Mouse (Mus musculus): ENCODE data around the gene Nat10.

Gene Nat10

DNA sequence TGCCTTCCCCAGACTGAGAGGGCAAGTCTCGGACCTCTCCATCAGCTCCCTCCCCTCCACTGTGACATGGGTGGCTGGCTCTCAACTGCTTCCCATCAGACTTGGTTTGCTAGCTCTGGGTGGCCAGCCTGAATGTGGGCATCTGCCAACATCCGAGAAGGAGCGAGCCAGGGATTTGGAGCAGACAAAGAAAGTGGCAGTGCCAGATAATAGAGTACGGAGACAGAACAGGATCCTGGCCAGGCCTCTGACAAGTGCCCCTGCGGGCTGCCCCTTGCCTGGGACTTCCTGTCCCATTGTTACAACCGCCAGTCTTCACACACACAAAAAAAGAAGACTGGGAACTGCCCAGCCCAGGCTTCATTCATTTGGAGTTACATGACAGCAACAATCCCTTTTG is 70.6 kb downstream of the Nat10 start:
- peak; percentile 77 to 86 for DNase-seq

DNA sequence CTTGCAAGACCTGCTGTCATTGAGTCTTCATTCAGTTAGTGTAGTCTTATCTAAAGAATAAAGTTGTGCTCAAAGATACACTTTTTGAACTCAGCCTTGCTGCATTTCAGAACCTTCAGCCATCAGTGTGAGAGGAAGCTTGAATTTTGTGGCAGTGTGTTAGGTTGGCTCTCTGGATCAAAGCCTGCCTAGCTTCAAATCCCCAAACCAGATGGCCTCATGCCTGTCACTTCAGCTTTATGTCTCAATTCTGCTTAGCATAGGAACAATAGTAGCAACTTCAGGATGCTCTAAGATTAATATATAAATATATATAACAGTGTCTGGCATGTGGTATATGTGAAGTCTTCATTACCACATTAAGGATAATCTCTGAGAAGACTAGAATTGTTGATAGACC is 73.2 kb downstream of the Nat10 start:
- peak; percentile 63 to 64 for DNase-seq

DNA sequence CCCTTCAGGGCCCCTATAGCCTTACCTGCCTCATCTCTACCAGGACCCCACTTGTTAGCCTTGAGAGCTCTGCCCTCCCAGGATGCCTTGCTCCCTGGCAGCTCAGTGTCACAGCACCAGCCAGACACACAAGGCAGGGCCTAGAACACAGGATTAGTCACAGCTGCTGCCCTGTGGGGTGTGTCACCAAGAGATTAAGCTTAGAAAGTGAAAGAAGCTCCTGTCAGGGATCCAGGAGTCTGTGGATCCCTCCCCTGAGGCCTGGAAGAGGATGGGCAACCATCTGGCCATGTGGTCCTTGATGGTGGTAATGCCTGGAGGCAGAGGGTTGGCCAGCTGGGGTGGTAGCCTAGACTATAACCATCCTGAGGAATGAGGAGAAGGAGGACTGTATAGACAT is 73.9 kb downstream of the Nat10 start:
- peak; percentile 71 to 79 for DNase-seq

GRCm38 (mm10) chr2:103685581-103685980 is 75.5 kb downstream of the Nat10 start:
- no peak for DNase-seq

DNA sequence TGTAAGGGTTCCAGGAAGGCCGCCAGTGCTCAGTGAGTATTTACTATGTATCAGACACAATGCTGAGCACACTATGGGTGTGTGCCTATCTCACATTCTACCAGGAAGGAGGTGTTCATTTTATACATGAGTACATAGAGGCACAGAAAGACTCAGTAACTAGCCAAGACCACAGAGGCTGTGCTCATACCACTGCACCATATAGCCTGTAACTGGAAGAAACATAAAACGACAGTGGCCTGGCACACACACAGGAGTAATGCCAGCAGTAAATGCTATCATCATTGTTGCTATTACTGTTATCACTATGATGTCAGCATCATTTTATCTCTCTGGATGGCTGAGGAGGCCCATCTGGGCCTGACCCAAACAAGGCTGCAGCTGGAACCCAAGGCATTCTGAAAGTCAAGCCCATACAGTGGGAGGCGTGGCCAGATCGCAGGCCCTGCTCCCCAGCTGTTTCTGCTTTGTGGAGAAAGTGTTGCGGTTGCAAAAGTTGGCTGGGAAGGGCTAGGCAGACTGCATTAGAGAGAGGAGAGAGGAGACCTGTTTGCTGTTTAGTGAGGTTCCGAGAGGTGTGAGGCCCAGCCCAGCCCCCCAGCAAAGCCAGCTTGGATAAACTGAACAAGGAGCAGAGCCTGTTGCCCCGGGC is 76.0 kb downstream of the Nat10 start:
- no peak for DNase-seq

GRCm38 (mm10) chr2:103684431-103684830 is 76.6 kb downstream of the Nat10 start:
- DNase-seq, result no peak

DNA sequence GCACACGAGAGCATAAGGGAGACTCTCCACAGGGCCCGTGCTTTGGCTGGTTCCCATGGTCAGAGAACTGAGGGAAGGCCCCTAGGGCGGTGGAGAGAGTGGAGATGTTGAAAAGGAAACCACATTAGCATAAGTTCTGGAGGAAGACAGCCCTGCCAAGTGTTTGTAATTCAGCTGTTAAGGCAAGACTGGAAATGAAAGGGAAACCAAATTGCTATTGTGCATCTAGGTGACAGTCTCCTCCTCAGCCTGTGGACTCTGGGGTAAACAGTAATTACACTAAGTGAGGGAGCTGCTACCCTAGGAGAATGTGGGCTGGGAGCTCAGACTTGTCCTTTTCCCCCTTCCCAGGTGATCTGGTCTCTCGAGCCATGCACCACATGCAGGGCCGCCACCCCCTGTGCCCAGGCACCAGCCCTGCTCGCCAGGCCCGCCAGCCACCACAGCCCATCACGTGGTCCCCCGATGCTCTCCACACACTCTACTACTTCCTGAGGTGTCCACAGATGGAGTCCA is 78.1 kb downstream of the Nat10 start:
- peak in 1 of 2 experiments; percentile 39 for DNase-seq

- DNase-seq, result peak in 1 of 2 experiments; percentile 30
Measured at GRCm38 (mm10) chr2:103682261-103682722, 78.8 kb downstream of the Nat10 start.

DNA sequence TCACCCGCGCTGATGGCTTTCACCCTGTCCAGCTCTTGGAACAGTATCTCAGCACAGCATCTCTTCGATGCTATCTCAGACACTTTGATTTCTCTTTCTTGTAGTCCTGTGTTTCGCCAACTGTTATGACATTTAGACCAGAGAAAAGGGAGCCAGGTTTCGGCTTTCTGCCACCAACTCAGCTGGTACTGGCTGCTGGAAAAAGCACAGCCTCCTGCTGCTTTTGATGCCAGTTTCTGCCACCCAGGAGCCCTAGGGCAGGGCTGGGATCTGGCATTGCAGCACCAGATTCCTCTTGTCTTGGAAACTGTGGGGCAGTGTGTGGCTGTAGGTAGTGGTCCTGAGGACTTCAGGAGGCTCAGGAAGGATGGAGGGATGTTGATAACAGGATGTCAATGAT is 79.9 kb downstream of the Nat10 start:
- peak; percentile 57 to 77 for DNase-seq

DNA sequence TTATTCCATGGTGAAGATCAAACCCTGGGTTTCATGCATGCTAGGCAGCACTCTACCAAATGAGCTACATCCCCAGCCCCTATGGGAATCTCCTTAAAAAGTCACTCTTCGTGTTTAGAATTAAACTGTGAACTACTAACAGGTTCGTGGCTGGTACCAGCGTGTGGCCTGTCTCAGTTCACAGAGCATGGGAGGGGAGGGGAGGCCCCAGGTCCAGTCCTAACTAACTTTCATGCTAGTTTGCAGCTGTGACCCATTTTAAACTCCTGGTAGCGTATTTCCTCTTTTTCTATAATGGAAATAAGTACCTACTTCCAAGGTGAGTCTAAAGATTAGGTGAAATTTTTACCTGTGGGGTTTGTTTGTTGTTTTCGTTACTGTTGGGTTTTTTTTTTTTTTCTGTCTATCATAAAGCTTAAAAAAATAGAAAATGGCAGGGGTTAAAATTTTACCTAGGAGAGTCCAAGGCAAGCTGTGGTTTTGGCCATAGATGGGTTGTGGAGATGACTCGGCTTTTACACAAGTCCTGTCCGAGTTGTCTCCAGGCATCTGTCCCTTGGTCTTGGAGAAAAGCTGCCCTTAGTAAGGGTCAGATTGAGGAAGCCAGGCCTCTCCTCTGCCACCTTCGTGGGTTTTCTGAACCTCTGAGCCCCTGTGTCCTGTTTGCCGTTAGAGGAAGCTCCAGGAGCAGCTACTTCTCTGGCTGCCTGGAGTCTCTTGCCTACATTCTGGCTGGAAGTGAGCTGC is 80.5 kb downstream of the Nat10 start:
- DNase-seq, result no peak

GRCm38 (mm10) chr2:103678433-103678832 is 82.6 kb downstream of the Nat10 start:
- no peak for DNase-seq

GRCm38 (mm10) chr2:103677614-103678369 is 83.3 kb downstream of the Nat10 start:
- DNase-seq, result no peak

DNA sequence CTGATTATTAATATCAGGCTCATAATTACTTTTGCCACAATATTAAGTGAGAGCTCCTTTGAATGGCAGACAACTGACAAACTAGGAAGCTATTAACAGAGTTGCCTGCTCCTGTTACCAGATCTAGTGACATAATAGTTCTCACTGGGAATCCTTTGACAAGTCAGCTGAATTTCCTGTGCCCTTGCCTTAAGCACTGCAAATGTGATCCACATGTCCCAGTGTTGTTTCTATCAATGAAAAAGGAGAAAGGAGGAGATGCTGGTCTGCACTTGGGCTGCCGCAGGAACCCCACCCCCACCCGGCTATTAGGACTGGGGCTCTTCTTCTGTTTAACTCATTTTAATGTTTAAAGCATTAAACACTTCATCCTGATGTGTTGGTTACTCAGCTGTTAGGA is 84.3 kb downstream of the Nat10 start:
- DNase-seq, result no peak

- no peak for DNase-seq
Measured at GRCm38 (mm10) chr2:103675391-103675790, 85.7 kb downstream of the Nat10 start.

- DNase-seq, result no peak
Measured at GRCm38 (mm10) chr2:103673609-103674008, 87.5 kb downstream of the Nat10 start.

DNA sequence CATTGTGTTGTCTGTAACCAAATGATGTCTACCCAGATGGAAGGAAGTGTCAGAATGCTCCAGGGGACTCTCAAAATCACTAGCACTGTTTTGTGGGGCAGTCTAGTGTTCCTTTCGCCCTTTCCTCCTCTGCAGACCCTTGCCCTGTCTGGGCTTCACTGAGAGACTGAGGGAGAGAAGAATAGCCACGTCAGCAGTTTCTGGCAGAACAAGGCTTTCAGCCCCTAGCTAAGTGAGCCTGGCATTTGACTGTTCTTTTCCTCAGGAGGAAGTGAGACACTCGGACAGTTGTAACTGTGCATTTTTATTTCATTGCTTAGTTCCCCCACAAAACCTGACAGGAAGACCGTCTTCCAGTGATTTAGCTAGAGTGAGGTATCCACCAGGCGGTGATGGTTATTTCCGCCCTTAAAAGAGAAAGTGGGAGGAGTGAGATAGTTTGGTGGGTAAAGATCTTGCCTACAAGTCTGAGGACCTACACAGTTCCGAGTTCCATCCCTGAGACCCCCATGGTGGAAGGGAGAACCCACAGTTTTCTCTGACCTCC is 88.4 kb downstream of the Nat10 start:
- DNase-seq, result no peak

All from cerebellum, postnatal 10 days (tissue).